Mouse (Mus musculus): Measurements from ENCODE around the gene Ssmem1. TPM values are rescaled to one million over a fixed set of nuclear protein-coding genes. Genes with fewer than 3 reads are reported as not detected.

The Ssmem1 gene
- total and polyA plus RNA-seq, 3 experiments = 0.17 to 0.34 TPM; not detected in 1

GRCm38 (mm10) chr6:30551193-30551515 lies 41.5 kb downstream of the Ssmem1 start:
- no peaks in the 10 kb centered on the region for H3K9me3 ChIP-seq (replicated peaks; ENCODE audit: low read length)
- no peak overlapping the region for H3K9ac ChIP-seq (ENCODE audit: insufficient read depth, low read depth)
- no peaks in the 10 kb centered on the region for H3K27me3 ChIP-seq (replicated peaks)
- H3K4me2 ChIP-seq (ENCODE audit: insufficient read depth, low read depth, poor library complexity, severe bottlenecking) = no peak overlapping the region
- H3K4me1 ChIP-seq (ENCODE audit: control insufficient read depth in 1 of 2, insufficient read depth in 2 of 2) = peaks cover 2 to 3% of the 10 kb centered on the region in 2 experiments; a peak in 2 of 4 replicates
- no peak for DNase-seq (ENCODE audit: extremely low read depth)
- H3K27ac ChIP-seq (ENCODE audit: insufficient read depth, low read depth) = no peak overlapping the region
- H3K4me3 ChIP-seq (replicated peaks in 1 of 3; ENCODE audit: low read depth in 2 of 3, low read length in 2 of 3, poor library complexity in 1 of 3) = no peak overlapping the region
- in situ Hi-C loops (cut with MboI; ENCODE audit: low pct_ligation_motif_present, low pct_unique_long_range_greater_than_20kb, low sequenced_read_pairs) (no loop called here), dilution Hi-C loops (cut with MboI; ENCODE audit: extremely low pct_ligation_motif_present, extremely low pct_unique_long_range_greater_than_20kb, low sequenced_read_pairs) (no loop called here)
- H3K36me3 ChIP-seq (replicated peaks in 1 of 2; ENCODE audit: control insufficient read depth in 1 of 2, insufficient read depth in 1 of 2, low read length in 1 of 2) = no peaks in the 10 kb centered on the region
- H3K79me2 ChIP-seq (replicated peaks; ENCODE audit: control insufficient read depth, extremely low read depth, insufficient read depth, poor library complexity, severe bottlenecking) = no peaks in the 10 kb centered on the region
- TF ChIP-seq MAFK (IDR thresholded peaks at IDR 0.05; ENCODE audit: insufficient replicate concordance, low read length) (no peak), SIN3A (IDR thresholded peaks at IDR 0.05; ENCODE audit: low read length) (no peak), PAX5 (IDR thresholded peaks at IDR 0.05; ENCODE audit: low read length) (no peak), E2F4 (IDR thresholded peaks at IDR 0.05; ENCODE audit: insufficient replicate concordance, low read depth, low read length) (no peak), ZKSCAN1 (IDR thresholded peaks at IDR 0.05; ENCODE audit: borderline replicate concordance, low read depth, low read length) (no peak), MAX (IDR thresholded peaks at IDR 0.05; ENCODE audit: low read length) (no peak), BHLHE40 (IDR thresholded peaks at IDR 0.05; ENCODE audit: low read depth, low read length) (no peak), JUND (conservative IDR thresholded peaks at IDR 0.05; ENCODE audit: low read depth, low read length) (no peak), USF1 (IDR thresholded peaks at IDR 0.05; ENCODE audit: low read depth, low read length) (no peak), NELFE (IDR thresholded peaks at IDR 0.05; ENCODE audit: low read depth, low read length) (no peak), MEF2A (IDR thresholded peaks at IDR 0.05; ENCODE audit: borderline replicate concordance, low read depth, low read length) (no peak), CHD1 (IDR thresholded peaks at IDR 0.05; ENCODE audit: low read depth, low read length) (no peak), EP300 (IDR thresholded peaks at IDR 0.05; ENCODE audit: low read length) (no peak)

- H3K79me2 ChIP-seq (replicated peaks; ENCODE audit: control insufficient read depth, extremely low read depth, insufficient read depth, poor library complexity, severe bottlenecking) = no peaks in the 10 kb centered on the region
Observed at GRCm38 (mm10) chr6:30551644-30552580, 42.3 kb downstream of the Ssmem1 start.

More at GRCm38 (mm10) chr6:30551644-30552580, 42.3 kb downstream of the Ssmem1 start:
- peaks cover 0 to 2% of the 10 kb centered on the region in 2 experiments; a peak in 2 of 4 replicates for H3K4me1 ChIP-seq (ENCODE audit: control insufficient read depth in 1 of 2, insufficient read depth in 2 of 2)
- H3K27ac ChIP-seq (ENCODE audit: insufficient read depth, low read depth) = no peak overlapping the region
- H3K4me2 ChIP-seq (ENCODE audit: insufficient read depth, low read depth, poor library complexity, severe bottlenecking) = no peak overlapping the region
- H3K27me3 ChIP-seq (replicated peaks) = no peaks in the 10 kb centered on the region
- TF ChIP-seq USF2 (conservative IDR thresholded peaks at IDR 0.05; ENCODE audit: low read depth, low read length) = no peak
- TF ChIP-seq CTCF (conservative IDR thresholded peaks at IDR 0.05 in 1 of 2, IDR thresholded peaks at IDR 0.05 in 1 of 2; ENCODE audit: low read depth in 2 of 2, low read length in 2 of 2) = no peak
- TF ChIP-seq RAD21 (IDR thresholded peaks at IDR 0.05; ENCODE audit: low read depth, low read length) = no peak
- TF ChIP-seq ZC3H11A (IDR thresholded peaks at IDR 0.05; ENCODE audit: low read depth, low read length) = no peak
- no peak for TF ChIP-seq CHD2 (IDR thresholded peaks at IDR 0.05; ENCODE audit: low read length)
- no peak for TF ChIP-seq MYC (IDR thresholded peaks at IDR 0.05; ENCODE audit: low read depth, low read length)
- no peak for TF ChIP-seq UBTF (IDR thresholded peaks at IDR 0.05; ENCODE audit: low read depth, low read length)
- no peak for TF ChIP-seq POLR2A (IDR thresholded peaks at IDR 0.05; ENCODE audit: low read depth, low read length)
- TF ChIP-seq MAX (IDR thresholded peaks at IDR 0.05; ENCODE audit: low read length) = no peak
- no peaks in the 10 kb centered on the region for H3K9me3 ChIP-seq (replicated peaks; ENCODE audit: low read length)
- H3K9ac ChIP-seq (ENCODE audit: insufficient read depth, low read depth) = no peak overlapping the region
- in situ Hi-C loops (cut with MboI; ENCODE audit: low pct_ligation_motif_present, low pct_unique_long_range_greater_than_20kb, low sequenced_read_pairs) = no loop called here
- dilution Hi-C loops (cut with MboI; ENCODE audit: extremely low pct_ligation_motif_present, extremely low pct_unique_long_range_greater_than_20kb, low sequenced_read_pairs) = no loop called here
- H3K36me3 ChIP-seq (replicated peaks in 1 of 2; ENCODE audit: control insufficient read depth in 1 of 2, insufficient read depth in 1 of 2, low read length in 1 of 2) = no peaks in the 10 kb centered on the region
- DNase-seq (ENCODE audit: extremely low read depth) = no peak
- H3K4me3 ChIP-seq (replicated peaks in 1 of 3; ENCODE audit: low read depth in 2 of 3, low read length in 2 of 3, poor library complexity in 1 of 3) = no peak overlapping the region

Measured in CH12.LX (cell line).